Mouse (Mus musculus) liver, embryonic 11.5 days (tissue): Measurements from ENCODE around the gene Arhgap24. TPM values are rescaled to one million over a fixed set of nuclear protein-coding genes. Genes with fewer than 3 reads are reported as not detected.

Source experiments
- ATAC-seq: fragments of 200-750 bp; cut with Nextera tagmentation; replicated peaks from 2 replicates; pipeline ENCODE4 v1.8.0; 2017; ENCODE audit warnings: moderate number of reproducible peaks, mild to moderate bottlenecking, moderate TSS enrichment, moderate library complexity; ENCODE audit not compliant: low FRiP score
- DNase-seq: peaks from one replicate; pipeline ENCODE4 v3.0.0-alpha.2; 2017; ENCODE audit warnings: low spot score
- H3K27ac ChIP-seq: fragments of 300-500 bp; sonication (generic); 2 replicates; pipeline ENCODE4 v1.5.1; 2014; ENCODE audit warnings: mild to moderate bottlenecking, low read depth, low read length, control low read depth
- H3K27me3 ChIP-seq: fragments of 300-500 bp; sonication (generic); replicated peaks from 2 replicates; pipeline ENCODE4 v1.6.1; 2014; ENCODE audit warnings: low read length, mixed read lengths; ENCODE audit not compliant: control insufficient read depth, insufficient read depth
- H3K36me3 ChIP-seq: fragments of 300-500 bp; sonication (generic); 2 replicates; pipeline ENCODE4 v1.6.1; 2014; ENCODE audit warnings: mild to moderate bottlenecking, low read length, moderate library complexity, mixed read lengths; ENCODE audit not compliant: control insufficient read depth, insufficient read depth
- H3K4me1 ChIP-seq: fragments of 300-500 bp; sonication (generic); replicated peaks from 2 replicates; pipeline ENCODE4 v1.6.1; 2014; ENCODE audit warnings: low read length, mixed read lengths; ENCODE audit not compliant: control insufficient read depth, insufficient read depth
- H3K4me2 ChIP-seq: fragments of 300-500 bp; sonication (generic); 2 replicates; pipeline ENCODE4 v1.6.1; 2014; ENCODE audit warnings: mild to moderate bottlenecking, control low read depth, moderate library complexity
- H3K4me3 ChIP-seq: fragments of 300-500 bp; sonication (generic); 2 replicates; pipeline ENCODE4 v1.5.1; 2014; ENCODE audit warnings: low read depth, low read length, control low read depth
- H3K9ac ChIP-seq: fragments of 300-500 bp; sonication (generic); 2 replicates; pipeline ENCODE4 v1.6.1; 2014; ENCODE audit warnings: low read depth, low read length, control low read depth
- H3K9me3 ChIP-seq: fragments of 300-500 bp; sonication (generic); 2 replicates; pipeline ENCODE4 v1.6.1; 2016; ENCODE audit warnings: low read length, inconsistent platforms, mixed read lengths; ENCODE audit not compliant: control insufficient read depth
- WGBS: fragments of 180-500 bp; shearing (Covaris S2); extraction: QIAGEN DNeasy Blood & Tissue Kit; methylation state at CpG from one replicate; pipeline ENCODE4 v1.1.7; 2014; 5-methylcytosine and 5-hydroxymethylcytosine counted together
- polyA plus RNA-seq: library from polyadenylated mRNA; unstranded; fragments of >200 nt; fragmentation: Nextera tagmentation; extraction: Ambion mirVana; gene quantifications from 2 replicates; pipeline ENCODE4 v1.2.1, GENCODE M21; 2014

The Arhgap24 gene
- polyA plus RNA-seq, 1 experiment from 2014 or later = 5.3 TPM

DNA sequence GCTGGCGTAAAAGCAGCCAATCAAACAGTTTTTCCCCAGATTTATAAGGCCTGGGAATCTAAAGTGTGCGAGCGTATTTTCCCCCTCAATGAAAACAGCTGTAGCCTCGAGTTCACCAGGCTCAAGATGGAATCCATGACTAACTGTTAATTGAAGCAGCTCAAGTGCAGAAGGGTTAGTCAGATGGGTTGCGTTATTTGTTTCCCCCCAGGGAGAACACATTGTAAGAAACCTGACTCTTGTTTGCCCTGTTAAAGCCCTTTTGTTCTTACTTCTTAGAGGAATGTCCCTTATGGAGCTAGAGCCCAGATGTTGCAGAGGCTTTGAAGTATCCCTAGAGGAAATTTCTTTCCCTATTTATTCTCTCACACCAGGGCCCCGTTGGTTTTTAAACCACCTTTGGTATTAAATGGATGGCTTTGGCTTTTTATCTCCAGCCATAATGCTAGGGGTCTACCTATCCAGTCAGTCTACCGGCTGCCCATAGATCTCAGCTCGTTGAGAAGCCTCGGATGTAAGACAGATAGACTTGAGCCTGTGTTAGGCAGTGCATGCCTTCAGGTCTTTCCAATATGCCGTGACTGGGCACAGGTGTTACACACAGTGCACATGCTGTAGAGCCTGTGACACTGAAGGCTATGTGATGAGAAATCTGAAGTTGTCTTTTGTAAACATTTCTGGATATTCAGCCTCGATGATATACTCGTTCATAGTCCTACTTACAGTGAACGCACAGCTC is 184.0 kb downstream of the Arhgap24 start:
- 73% methylated on average over 13 of the region's 13 CpGs for WGBS
- H3K4me3 ChIP-seq = no peak overlapping the region
- H3K4me2 ChIP-seq = no peak overlapping the region
- DNase-seq (no peak), ATAC-seq (no peak)
- H3K9ac ChIP-seq = no peak overlapping the region
- no peaks in the 10 kb centered on the region for H3K4me1 ChIP-seq
- no peaks in the 10 kb centered on the region for H3K36me3 ChIP-seq
- H3K27ac ChIP-seq = no peak overlapping the region
- no peaks in the 10 kb centered on the region for H3K9me3 ChIP-seq
- H3K27me3 ChIP-seq = no peaks in the 10 kb centered on the region

DNA sequence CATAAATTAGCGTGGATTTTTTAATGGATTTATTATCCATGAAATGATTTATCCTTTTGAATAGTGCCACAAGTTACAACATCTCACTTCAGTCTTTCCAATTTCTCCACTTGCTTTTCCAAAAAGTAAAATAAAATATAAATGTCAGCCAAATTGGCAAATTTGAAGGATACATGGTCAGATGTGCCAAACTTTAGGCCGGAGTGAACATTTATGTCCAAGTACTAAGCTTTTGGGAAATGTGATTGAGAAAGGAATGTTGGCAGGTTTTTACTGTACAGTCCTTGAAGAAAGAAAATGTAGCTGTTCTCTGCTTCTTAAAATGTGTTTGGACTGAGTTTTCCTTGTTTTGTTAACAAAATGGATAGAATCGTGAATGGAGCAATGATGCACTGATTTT is 185.7 kb downstream of the Arhgap24 start:
- 88% methylated on average over 3 of the region's 3 CpGs for WGBS

DNA sequence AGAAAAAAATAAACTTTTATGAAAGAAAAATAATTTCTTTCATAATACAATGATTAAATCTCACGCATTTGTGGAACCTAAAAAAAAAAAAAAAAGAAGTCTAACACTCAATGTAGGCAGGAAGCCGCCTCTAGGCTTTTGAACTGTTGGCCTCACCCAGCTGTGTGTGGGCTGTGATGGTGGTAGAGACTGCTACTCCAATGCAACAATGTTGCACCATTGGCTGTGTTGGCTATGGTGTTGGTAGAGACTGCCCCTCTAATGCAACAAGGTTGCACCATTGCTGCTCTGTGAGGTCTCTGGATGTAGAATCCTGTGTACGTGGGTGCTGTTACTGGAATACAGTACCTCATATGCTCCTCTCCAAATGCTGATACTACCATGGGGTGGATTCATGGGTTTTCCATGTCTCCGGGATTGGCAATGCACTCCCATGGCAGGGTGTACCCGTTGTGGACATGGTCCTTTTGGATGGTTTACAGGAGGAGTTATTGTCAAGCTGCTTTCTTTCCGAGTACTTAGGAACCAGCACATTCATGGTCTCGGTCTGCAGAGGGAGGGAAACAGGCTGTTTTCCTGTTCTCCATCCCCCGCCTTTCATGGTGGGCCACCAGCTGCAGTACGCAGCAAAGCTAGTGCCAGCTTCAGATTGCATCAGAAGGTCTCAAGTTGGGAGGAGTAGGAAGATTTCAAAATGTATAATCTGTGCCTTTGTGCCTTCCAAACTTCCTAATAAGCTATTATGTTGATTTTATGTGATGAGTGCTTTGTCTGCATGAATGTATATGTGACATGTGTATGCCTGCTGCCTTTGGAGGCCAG is 186.8 kb downstream of the Arhgap24 start:
- Histone ChIP-seq H3K4me1 (no peaks in the 10 kb centered on the region), H3K9me3 (no peaks in the 10 kb centered on the region), H3K36me3 (no peaks in the 10 kb centered on the region), H3K4me3 (no peak overlapping the region), H3K27me3 (no peaks in the 10 kb centered on the region), H3K4me2 (no peak overlapping the region), H3K9ac (no peak overlapping the region), H3K27ac (no peak overlapping the region)
- DNase-seq = no peak
- 83% methylated on average over 9 of the region's 9 CpGs for WGBS
- no peak for ATAC-seq

More for the DNA sequence above, 185.7 kb downstream of the Arhgap24 start:
- H3K36me3 ChIP-seq = no peaks in the 10 kb centered on the region
- no peak overlapping the region for H3K27ac ChIP-seq
- H3K27me3 ChIP-seq = no peaks in the 10 kb centered on the region
- no peak overlapping the region for H3K4me2 ChIP-seq
- H3K4me1 ChIP-seq = no peaks in the 10 kb centered on the region
- H3K9ac ChIP-seq = no peak overlapping the region
- H3K9me3 ChIP-seq = no peaks in the 10 kb centered on the region
- no peak for ATAC-seq
- DNase-seq = no peak
- H3K4me3 ChIP-seq = no peak overlapping the region

DNA sequence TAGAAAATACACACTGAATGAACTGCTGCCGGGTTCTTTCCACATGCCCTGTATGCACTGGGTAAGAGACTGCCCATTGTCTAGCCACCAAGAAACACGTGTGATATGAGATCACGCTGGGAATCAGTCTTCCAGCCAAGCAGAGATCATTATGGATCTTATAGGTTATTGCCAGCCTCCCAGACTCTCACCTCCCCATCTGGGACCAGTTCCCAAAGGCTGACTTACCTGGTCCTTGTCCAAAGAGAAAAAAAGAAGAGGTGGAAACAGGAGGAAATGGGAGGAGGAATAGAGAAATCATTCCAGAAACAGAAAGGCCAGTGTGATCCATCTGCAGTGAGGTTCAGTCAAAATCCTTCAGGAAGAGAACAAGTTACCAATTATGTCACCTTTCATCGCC is 189.0 kb downstream of the Arhgap24 start:
- 61% methylated on average over 4 of the region's 4 CpGs for WGBS
- H3K27ac ChIP-seq = no peak overlapping the region
- no peaks in the 10 kb centered on the region for H3K36me3 ChIP-seq
- H3K9me3 ChIP-seq = no peaks in the 10 kb centered on the region
- no peaks in the 10 kb centered on the region for H3K27me3 ChIP-seq
- ATAC-seq (no peak), DNase-seq (no peak)
- no peak overlapping the region for H3K4me3 ChIP-seq
- H3K9ac ChIP-seq = no peak overlapping the region
- H3K4me2 ChIP-seq = no peak overlapping the region
- no peaks in the 10 kb centered on the region for H3K4me1 ChIP-seq

DNA sequence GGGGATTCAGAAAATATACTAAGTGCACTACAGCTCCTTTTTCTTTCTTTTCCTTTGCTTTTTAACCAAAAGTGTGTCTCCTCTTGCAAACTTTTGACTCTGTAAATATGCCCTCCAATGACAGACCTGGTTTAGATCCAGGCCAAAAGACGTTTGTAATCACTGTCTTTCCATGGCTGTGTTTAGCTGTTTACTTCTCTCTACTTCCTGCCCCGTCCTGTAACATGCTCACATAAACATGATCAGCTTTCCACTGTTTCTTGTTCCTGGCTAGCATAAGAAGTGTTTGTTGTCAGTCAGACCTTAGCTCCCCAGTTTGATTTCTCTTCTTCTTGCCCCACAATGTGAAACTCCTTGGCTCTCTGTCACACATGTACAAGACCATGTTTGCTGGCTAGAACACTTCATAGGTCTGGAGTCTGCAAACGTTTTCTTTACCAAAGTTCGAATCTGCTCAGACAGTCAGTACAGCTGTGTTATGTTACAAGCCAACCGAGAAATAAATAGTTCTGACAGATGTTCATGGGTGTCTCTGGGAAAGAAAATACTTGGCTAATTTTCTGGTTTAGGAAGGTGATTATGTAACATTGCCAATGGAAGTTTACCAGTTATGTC is 189.6 kb downstream of the Arhgap24 start:
- no peaks in the 10 kb centered on the region for H3K9me3 ChIP-seq
- no peak overlapping the region for H3K4me3 ChIP-seq
- no peaks in the 10 kb centered on the region for H3K36me3 ChIP-seq
- no peak overlapping the region for H3K9ac ChIP-seq
- WGBS = 51% methylated on average over 5 of the region's 5 CpGs
- DNase-seq (no peak), ATAC-seq (no peak)
- H3K27me3 ChIP-seq = no peaks in the 10 kb centered on the region
- no peaks in the 10 kb centered on the region for H3K4me1 ChIP-seq
- no peak overlapping the region for H3K4me2 ChIP-seq
- H3K27ac ChIP-seq = no peak overlapping the region

DNA sequence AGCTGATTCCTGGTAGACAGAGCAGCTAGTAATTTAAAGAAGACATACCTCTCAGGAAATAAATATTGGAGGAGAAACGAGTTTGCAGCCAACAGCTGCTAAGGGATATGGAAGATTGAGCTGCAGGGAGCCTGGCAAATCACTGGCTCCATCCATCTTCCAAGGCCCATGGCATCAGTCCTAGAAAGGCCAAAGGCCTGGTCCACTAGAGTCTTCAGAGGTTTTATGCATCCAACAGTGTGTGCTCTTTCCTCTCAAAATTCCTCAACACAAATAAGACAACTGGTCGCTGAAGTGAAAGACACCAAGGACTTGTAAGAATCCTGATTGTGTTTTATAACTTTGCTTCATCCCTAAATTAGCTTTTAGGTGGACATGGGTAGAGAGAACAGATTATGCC is 194.1 kb downstream of the Arhgap24 start:
- Histone ChIP-seq H3K4me2 (no peak overlapping the region), H3K4me1 (no peaks in the 10 kb centered on the region), H3K27me3 (no peaks in the 10 kb centered on the region), H3K9ac (no peak overlapping the region), H3K9me3 (no peaks in the 10 kb centered on the region), H3K36me3 (no peaks in the 10 kb centered on the region), H3K4me3 (no peak overlapping the region), H3K27ac (no peak overlapping the region)
- DNase-seq = no peak
- ATAC-seq = no peak
- 69% methylated on average over 2 of the region's 2 CpGs for WGBS

DNA sequence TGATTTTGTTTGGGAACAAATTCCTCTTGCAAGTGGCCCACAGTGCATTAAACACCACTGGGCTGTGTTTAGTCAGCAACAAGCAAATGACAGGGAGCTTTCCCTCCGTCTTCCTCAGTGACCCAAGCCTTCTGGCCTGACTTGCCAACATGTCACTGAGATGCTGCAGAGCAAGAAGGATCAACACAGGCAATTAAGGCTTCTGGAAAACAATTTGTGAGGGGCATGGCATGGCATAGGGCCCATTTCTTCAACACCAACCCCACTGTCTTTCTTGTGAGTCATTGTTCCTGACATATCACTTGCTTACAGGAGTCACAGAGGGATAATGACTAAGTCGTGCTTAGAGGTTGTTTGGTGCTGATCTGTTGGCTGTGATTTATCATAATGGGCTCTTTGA is 196.0 kb downstream of the Arhgap24 start:
- ATAC-seq (no peak), DNase-seq (no peak)
- Histone ChIP-seq H3K4me2 (no peak overlapping the region), H3K4me1 (no peaks in the 10 kb centered on the region), H3K9me3 (no peaks in the 10 kb centered on the region), H3K4me3 (no peak overlapping the region), H3K9ac (no peak overlapping the region), H3K27ac (no peak overlapping the region), H3K27me3 (no peaks in the 10 kb centered on the region), H3K36me3 (no peaks in the 10 kb centered on the region)
- WGBS = 29% methylated on average over 2 of the region's 2 CpGs

DNA sequence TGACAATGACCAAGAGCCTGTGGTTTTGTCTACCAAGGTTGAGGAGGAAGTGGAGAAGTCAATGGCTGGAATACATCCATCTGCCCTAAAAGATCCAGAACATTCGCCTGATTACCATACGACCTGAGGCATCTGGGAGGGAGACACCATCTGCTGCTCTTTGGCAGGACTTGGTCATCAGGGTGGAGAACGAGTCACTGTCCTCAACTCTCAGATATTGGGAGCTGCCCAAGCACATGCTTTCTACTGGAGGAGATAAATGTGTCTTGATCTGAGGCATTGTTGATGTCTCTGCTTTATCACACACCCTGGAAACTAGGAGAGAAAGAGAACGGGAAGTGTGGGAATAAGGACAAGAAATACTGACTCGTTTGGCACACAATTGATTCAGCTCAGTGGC is 206.5 kb downstream of the Arhgap24 start:
- H3K27me3 ChIP-seq = no peaks in the 10 kb centered on the region
- DNase-seq = no peak
- no peaks in the 10 kb centered on the region for H3K4me1 ChIP-seq
- ATAC-seq = no peak
- no peak overlapping the region for H3K9ac ChIP-seq
- WGBS = 65% methylated on average over 5 of the region's 5 CpGs
- no peaks in the 10 kb centered on the region for H3K9me3 ChIP-seq
- no peaks in the 10 kb centered on the region for H3K36me3 ChIP-seq
- H3K27ac ChIP-seq = no peak overlapping the region
- H3K4me2 ChIP-seq = no peak overlapping the region
- H3K4me3 ChIP-seq = no peak overlapping the region
